Mouse (Mus musculus) E14TG2a.4 (cell line): ENCODE measurements at regions not wholly inside any gene's neighbourhood (a gene's known extent, or its start where the extent isn't known, plus 50 kb on each side); places are given as distances from the start of the nearest gene placed in this dataset.

Experiments used
- CTCF ChIP-seq: conservative IDR thresholded peaks from 2 replicates; pipeline ENCODE4 v1.5.1; 2014; ENCODE audit warnings: low read length
- NANOG ChIP-seq: IDR thresholded peaks from 2 replicates; pipeline ENCODE4 v1.6.1; 2014; ENCODE audit warnings: borderline replicate concordance, low read length, mixed read lengths
- POU5F1 ChIP-seq: IDR thresholded peaks from 2 replicates; pipeline ENCODE4 v1.6.1; 2014; ENCODE audit warnings: low read length, borderline replicate concordance

DNA sequence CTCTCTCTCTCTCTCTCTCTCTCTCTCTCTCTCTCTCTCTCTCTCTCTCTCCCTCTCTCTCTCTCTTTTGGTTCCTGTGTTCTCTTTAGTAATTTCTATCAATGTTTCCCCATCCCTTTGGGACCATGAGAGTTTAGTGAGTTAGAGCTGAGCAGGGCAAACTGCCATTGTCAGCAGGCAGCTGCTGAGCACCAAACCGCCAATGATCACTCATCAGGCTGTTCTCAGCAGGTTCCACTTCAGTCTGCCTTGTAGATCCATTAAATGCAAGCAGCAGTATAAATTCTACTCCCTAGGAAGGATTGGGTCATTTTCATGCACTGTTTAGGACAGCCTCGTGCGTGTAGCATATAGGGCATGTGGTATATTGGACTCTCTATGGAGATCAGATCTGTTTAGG, 692.5 kb downstream of the Trib2 start:
- TF ChIP-seq CTCF, result no peak
- TF ChIP-seq POU5F1, result no peak
- no peak for TF ChIP-seq NANOG
